Mouse (Mus musculus) adrenal gland, postnatal 14 days (tissue): ENCODE measurements around the gene Zfp94. TPM values are rescaled to one million over a fixed set of nuclear protein-coding genes. Genes with fewer than 3 reads are reported as not detected.
"Not testable (repeated sequence)": the region's sequence is repeated elsewhere in the genome, so short reads cannot be mapped to it uniquely, and the experiment has no call there.

Source experiments
- DNase-seq: peaks from one replicate; pipeline ENCODE4 v3.0.0; 2021; ENCODE audit warnings: mixed read lengths
- total RNA-seq: library from RNA; stranded (reverse); gene quantifications from 2 replicates; pipeline ENCODE4 v1.2.3, GENCODE M21; 2021

Gene Zfp94
- total RNA-seq, 1 experiment from 2014 or later, result 3.8 TPM

DNA sequence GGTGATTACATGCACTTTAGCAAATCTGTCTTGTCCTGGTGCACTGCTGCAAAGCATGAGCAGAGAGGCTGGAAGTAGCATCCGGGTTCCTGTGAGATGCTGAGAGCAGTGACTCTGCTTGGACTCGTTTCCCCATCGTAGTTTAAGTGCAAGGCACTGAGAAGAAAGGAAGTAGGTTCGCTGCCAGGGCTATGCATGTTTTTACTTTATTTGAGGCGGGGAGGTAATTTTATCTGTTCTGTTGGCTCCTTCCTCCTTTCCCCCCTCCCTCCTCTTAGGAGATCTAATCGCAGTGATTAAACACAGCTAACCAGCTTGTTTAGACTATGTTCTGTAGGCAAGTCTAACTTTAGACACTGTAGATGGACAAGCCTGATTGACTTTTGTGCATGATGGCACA lies 2.5 kb upstream of the Zfp94 start:
- DNase-seq, result no peak

GRCm38 (mm10) chr7:24315726-24316566 lies 520 bp downstream of the Zfp94 start:
- no peak for DNase-seq

DNA sequence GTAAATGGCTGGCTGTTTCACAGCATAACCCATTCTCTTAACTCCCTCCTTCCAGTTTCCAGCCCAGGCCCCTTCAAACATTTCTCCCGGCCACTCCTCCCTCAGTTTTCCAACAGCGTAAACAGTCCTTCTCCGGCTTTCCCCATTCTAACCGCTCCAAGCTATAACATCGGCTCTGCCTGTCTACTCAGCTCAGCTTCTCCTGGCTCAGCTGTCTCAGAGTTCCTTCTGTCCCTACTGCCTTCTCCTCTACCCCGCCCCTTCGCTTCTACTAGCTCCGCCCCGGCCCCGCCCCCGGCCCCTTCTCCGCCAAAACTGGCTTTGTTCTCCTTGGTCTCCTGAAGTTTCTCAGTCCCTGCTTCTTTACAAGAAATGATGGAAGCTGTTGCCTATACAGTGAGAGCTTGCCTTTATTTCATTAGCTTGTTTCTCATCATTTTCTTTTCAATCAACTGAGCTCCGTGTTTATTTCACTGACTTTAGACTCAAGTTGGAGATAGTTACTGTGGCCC lies 15.6 kb downstream of the Zfp94 start, which contains the start of gene Zfp61:
Gene Zfp61, minus strand, starts transcription at position 462 of the 512 bp plus-strand sequence.
- DNase-seq, result peak; percentile 63

DNA sequence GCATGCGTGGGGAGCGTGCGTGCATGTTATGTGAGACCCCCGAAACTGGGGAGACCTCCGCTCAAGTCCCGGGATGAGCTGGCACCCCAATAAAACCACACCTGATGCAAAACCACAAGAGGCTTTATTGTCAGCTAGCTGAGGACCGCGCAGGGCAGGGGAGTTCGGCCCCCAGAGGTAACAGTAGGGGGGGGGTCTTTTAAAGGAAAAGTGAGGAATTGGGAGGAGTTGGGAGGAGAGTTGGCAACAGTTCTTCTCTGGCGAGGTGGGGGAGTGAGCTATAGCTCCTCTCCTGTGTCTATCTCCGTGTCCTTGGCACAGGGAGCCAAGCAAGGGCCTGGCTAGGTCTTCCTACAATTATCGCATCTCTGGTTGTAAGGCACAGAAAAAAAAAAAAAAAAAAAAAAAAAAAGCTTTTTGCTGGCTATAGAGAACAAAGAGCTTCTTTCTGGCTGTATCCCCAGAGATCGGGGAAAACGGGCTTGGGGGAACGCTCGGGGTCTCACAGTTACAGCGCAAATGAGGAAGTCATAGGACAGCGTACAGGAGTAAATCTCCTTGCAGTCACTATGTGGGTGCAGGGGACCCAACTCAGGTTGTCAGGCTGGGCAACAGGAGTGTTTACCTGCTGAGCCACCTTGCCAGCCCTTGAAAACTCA lies 16.5 kb downstream of the Zfp94 start:
- DNase-seq, result peak; percentile 17

DNA sequence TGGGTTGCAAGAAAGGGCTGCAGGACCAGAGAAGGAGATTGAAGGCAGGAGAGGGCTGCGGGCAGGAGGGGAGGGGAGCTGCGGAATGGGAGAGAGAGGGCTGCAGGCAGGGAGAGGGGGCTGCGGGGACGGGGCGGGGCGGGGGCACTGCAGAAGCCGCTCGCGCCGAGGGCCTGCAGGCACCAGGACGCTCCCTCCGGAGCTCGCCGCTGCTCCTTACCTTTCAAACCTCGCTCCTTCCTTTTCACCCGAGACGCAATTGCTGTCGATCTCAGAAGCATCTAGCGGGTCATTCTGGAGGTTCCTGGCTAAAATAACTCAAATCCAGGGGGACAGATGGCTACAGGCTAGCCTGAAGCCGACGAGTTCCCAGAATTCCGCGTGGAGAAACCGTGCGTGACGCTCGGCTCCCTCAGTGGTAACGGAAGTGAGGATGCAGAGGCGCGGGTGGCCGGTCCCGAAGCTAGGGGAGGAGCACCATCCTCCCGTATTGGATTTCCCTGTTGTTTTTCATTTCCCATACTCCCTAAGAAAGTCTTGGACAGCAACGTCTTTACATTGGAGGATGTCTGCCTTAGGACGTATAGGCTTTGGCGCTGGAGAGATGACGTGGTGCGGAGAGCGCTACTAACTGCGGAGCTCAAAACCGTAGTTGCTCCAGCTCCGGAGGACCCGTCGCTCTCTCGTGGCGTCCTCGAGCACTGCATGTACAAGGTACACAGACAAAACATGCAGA lies 17.3 kb downstream of the Zfp94 start:
- peak; percentile 84 for DNase-seq

DNA sequence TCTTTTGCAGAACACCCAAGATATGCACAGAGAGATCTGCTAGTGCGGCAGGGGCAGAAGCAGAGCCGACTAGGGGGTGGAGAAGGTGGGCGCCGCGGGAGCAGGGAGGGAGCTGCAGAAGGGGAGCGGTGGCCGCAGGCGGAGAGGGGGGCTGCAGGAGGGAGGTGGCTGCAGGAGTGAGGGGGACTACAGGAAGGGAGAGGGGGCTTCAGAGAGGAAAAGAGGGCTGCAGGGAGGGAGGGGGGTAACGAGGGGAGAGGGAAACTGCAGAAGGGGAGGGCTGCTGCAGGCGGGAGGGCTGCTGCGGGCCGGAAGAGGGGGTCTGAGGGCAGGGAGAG lies 17.9 kb downstream of the Zfp94 start:
- DNase-seq, result peak; percentile 18

DNA sequence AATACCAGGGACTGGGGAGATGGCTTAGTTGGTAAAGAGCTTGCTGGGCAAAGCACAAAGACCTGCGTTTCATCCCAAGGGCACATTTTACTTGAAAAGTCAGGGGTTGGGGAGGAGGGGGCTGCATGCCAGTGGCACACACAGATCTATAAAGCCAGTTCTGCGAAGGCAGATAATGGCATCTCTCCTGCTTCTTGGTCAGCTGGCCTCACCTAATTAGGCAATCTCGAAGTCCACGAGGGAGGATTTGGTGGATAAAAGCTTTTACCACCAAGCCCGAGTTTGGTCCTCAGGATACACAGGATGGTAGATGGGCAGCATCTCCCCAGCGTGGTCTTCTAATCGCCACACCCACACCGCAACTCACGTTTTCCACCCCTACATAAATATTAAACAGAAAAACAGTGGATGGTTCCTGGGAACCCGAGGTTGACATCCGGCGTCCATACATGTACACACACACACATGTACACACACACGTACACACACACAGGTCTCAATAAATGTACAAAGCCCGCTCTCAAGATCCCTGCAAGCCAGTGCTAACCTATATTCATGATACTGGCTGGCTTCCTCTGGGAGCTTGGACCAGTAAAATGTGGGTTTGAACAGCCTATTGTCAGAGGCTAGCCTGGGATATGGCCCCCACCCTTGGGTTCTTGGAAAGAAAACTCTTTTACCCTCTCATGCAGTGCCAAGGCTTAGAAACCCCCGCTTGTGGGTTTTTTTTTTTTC lies 18.9 kb downstream of the Zfp94 start:
- DNase-seq, result no peak

- DNase-seq, result no peak
Measured at GRCm38 (mm10) chr7:24296386-24296785, 20.1 kb downstream of the Zfp94 start.

- DNase-seq, result no peak
Measured at GRCm38 (mm10) chr7:24295376-24295775, 21.1 kb downstream of the Zfp94 start.

- no peak for DNase-seq
Measured at GRCm38 (mm10) chr7:24294763-24295162, 21.7 kb downstream of the Zfp94 start.

GRCm38 (mm10) chr7:24293061-24293851 lies 23.2 kb downstream of the Zfp94 start:
- DNase-seq, result no peak

GRCm38 (mm10) chr7:24291387-24292090 lies 24.9 kb downstream of the Zfp94 start:
- DNase-seq, result no peak

- DNase-seq, result no peak
Measured at GRCm38 (mm10) chr7:24290106-24290693, 26.3 kb downstream of the Zfp94 start.

DNA sequence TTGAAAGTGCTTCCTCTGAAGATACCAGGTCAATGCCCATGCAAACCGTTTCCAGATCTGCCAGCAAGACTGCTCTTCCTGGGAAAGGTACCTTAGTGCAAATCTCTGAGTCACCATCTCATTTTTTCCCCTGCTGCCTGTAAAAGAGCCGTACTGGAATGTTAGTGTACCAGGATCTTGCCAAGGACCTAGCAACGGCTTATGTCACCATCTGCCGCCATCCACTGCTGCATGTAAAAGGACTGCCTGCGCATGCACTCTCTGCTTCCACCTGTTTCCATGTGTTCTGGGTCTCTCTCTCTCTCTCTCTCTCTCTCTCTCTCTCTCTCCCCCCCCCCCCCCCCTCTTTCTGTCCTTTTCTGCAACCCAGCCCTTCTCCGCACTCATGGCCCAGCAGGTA lies 28.0 kb downstream of the Zfp94 start:
- no peak for DNase-seq

GRCm38 (mm10) chr7:24287670-24288069 lies 28.8 kb downstream of the Zfp94 start:
- no peak for DNase-seq

- no peak for DNase-seq
Measured at GRCm38 (mm10) chr7:24286916-24287315, 29.6 kb downstream of the Zfp94 start.

DNA sequence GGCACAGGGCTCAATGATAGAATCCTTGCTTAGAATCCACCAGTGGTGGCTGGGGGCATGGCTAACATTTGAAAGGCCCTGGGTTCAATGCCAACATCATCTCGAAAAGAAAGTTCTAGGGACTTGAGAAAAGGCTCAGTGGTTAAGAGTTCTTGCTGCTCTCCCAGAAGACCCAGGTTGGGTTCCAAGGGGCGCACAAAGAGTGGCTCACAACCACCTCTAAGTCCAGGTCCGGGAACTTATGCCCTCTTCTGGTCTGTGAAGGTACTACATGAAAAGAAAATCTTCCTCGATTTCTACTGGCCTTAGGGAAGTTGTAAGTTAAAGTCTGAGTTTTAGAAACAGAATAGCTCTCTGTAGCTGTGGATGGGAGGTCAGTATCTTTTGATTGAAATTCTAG lies 30.4 kb downstream of the Zfp94 start:
- DNase-seq, result no peak

DNA sequence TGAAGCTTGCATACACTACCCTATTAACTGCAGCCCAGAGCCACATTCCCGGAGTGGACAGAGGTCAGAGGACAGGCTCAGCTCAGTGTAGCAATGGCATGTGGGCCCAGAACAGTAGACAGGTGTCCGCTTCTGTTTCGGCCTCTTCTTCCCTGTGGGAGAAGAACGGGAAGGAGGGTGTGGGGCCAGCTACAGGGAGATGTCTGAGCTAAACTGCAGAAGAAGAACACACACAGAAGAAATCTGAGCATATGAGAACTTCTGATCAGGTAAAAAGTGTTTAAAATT lies 35.7 kb downstream of the Zfp94 start:
- DNase-seq, result no peak

DNA sequence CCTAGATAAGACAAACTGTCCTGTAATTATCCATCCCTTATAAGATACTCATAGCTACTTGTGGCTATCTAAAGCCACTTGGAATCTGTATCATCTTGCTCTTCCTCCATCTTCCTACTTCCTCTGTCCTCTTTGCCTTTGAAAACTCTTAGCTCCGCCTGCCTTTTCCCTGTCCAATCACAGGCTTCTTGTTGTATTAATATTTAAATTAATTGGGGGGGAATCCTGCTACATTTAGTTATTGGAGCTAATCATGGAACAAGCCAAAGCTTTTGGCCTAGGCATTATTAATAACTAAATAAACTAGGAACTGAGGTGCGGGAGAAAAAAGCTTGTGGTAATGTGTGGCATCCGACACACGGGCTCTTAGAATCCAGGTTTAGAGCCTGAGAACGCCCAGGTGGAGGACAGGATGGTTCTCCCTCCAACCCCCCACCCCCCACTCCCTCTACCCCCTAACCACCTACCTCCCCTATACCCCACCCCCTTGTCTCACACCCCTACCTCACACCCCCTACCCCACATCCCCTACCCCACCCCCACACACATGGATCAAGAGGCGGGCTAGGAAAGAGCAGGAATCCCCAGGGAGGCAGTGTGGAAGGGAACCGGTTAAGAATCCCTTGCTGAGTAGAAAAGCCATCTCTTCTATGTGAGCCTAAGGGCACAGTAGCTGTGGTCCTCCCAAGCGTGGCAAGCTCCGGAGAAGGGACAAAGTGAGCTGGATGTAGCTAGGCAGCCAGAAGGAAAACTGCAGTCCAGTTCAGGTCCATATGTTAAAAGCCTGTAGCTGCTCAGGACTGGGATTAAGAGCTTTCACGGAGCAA lies 36.2 kb downstream of the Zfp94 start:
- DNase-seq, result no peak

DNA sequence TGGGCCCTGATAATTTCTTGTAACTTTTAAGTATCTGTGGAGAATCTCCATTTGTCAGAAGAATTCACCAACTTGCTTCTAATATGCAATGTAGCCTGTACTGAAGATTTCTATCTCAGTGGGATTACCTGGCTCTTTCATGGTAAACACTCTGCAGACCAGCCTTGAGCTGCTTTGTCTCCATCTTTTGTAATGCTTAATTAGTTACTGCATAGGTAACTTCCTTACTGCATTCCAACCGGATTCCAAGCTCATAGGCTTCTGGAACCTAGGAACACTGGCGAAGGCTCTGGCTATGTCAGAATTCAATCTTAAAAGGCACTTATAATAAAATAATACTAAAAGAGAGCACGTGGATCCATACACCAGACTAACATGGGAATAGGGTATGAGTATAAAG lies 37.7 kb downstream of the Zfp94 start:
- DNase-seq, result not testable (repeated sequence)
